Mouse (Mus musculus): ENCODE data around the gene Csf3. TPM values are rescaled to one million over a fixed set of nuclear protein-coding genes. Genes with fewer than 3 reads are reported as not detected.
"Not testable (repeated sequence)": the region's sequence is repeated elsewhere in the genome, so short reads cannot be mapped to it uniquely, and the experiment has no call there.

The Csf3 gene
- polyA plus RNA-seq, 1 experiment: 0.07 TPM

- Histone ChIP-seq H3K27ac (ENCODE audit: insufficient read depth, low read length) (no peak overlapping the region), H3K27me3 (ENCODE audit: control insufficient read depth, insufficient read depth, low read length) (no peaks in the 10 kb centered on the region), H3K4me3 (ENCODE audit: extremely low read depth, insufficient read depth, insufficient read length) (no peak overlapping the region), H3K36me3 (ENCODE audit: control insufficient read depth, insufficient read depth, low read length) (no peaks in the 10 kb centered on the region), H3K4me1 (ENCODE audit: control insufficient read depth, insufficient read depth, insufficient read length) (no peaks in the 10 kb centered on the region)
- 56% methylated on average over 5 of the region's 5 CpGs for WGBS
- TF ChIP-seq CTCF (IDR thresholded peaks at IDR 0.05; ENCODE audit: extremely low read depth, insufficient read depth, insufficient read length, insufficient replicate concordance): no peak
- no peak for TF ChIP-seq POLR2A (IDR thresholded peaks at IDR 0.05; ENCODE audit: low read depth, low read length)
- DNase-seq (ENCODE audit: low read depth in 1 of 2, low spot score in 2 of 2): no peak
Observed at GRCm38 (mm10) chr11:98672482-98672881, 28.6 kb upstream of the Csf3 start.

- H3K27ac ChIP-seq (ENCODE audit: insufficient read depth, low read length); H3K27me3 ChIP-seq (ENCODE audit: control insufficient read depth, insufficient read depth, low read length); H3K4me3 ChIP-seq (ENCODE audit: extremely low read depth, insufficient read depth, insufficient read length); H3K36me3 ChIP-seq (ENCODE audit: control insufficient read depth, insufficient read depth, low read length); H3K4me1 ChIP-seq (ENCODE audit: control insufficient read depth, insufficient read depth, insufficient read length): not testable (repeated sequence)
- DNase-seq (ENCODE audit: low read depth in 1 of 2, low spot score in 2 of 2): peak; percentile 40 to 46
- 3% methylated on average over 7 of the region's 7 CpGs for WGBS
- TF ChIP-seq CTCF (IDR thresholded peaks at IDR 0.05; ENCODE audit: extremely low read depth, insufficient read depth, insufficient read length, insufficient replicate concordance): 0 out of 2 replicates have a peak, but pooled peaks have one; percentile 7
Observed at GRCm38 (mm10) chr11:98673136-98673535, 27.9 kb upstream of the Csf3 start.

GRCm38 (mm10) chr11:98675829-98676363 is 25.2 kb upstream of the Csf3 start:
- Histone ChIP-seq H3K4me1 (ENCODE audit: control insufficient read depth, insufficient read depth, insufficient read length) (no peaks in the 10 kb centered on the region), H3K27ac (ENCODE audit: insufficient read depth, low read length) (no peak overlapping the region), H3K36me3 (ENCODE audit: control insufficient read depth, insufficient read depth, low read length) (no peaks in the 10 kb centered on the region), H3K27me3 (ENCODE audit: control insufficient read depth, insufficient read depth, low read length) (no peaks in the 10 kb centered on the region), H3K4me3 (ENCODE audit: extremely low read depth, insufficient read depth, insufficient read length) (no peak overlapping the region)
- no peak for DNase-seq (ENCODE audit: low read depth in 1 of 2, low spot score in 2 of 2)
- no peak for TF ChIP-seq POLR2A (IDR thresholded peaks at IDR 0.05; ENCODE audit: low read depth, low read length)
- TF ChIP-seq CTCF (IDR thresholded peaks at IDR 0.05; ENCODE audit: extremely low read depth, insufficient read depth, insufficient read length, insufficient replicate concordance): no peak
- WGBS: 65% methylated on average over 7 of the region's 7 CpGs

- no peak overlapping the region for H3K4me3 ChIP-seq (ENCODE audit: extremely low read depth, insufficient read depth, insufficient read length)
- DNase-seq (ENCODE audit: low read depth in 1 of 2, low spot score in 2 of 2): no peak
- peaks cover 2% of the 10 kb centered on the region for H3K4me1 ChIP-seq (ENCODE audit: control insufficient read depth, insufficient read depth, insufficient read length)
- no peaks in the 10 kb centered on the region for H3K27me3 ChIP-seq (ENCODE audit: control insufficient read depth, insufficient read depth, low read length)
- no peak overlapping the region for H3K27ac ChIP-seq (ENCODE audit: insufficient read depth, low read length)
- H3K36me3 ChIP-seq (ENCODE audit: control insufficient read depth, insufficient read depth, low read length): no peaks in the 10 kb centered on the region
- WGBS: 92% methylated on average over 1 of the region's 1 CpGs
- TF ChIP-seq POLR2A (IDR thresholded peaks at IDR 0.05; ENCODE audit: low read depth, low read length): no peak
- no peak for TF ChIP-seq CTCF (IDR thresholded peaks at IDR 0.05; ENCODE audit: extremely low read depth, insufficient read depth, insufficient read length, insufficient replicate concordance)
Observed at GRCm38 (mm10) chr11:98680023-98680422, 21.0 kb upstream of the Csf3 start.

GRCm38 (mm10) chr11:98680595-98680994 is 20.5 kb upstream of the Csf3 start:
- not testable (repeated sequence) for H3K4me1 ChIP-seq (ENCODE audit: control insufficient read depth, insufficient read depth, insufficient read length); H3K27me3 ChIP-seq (ENCODE audit: control insufficient read depth, insufficient read depth, low read length); H3K36me3 ChIP-seq (ENCODE audit: control insufficient read depth, insufficient read depth, low read length); H3K27ac ChIP-seq (ENCODE audit: insufficient read depth, low read length); H3K4me3 ChIP-seq (ENCODE audit: extremely low read depth, insufficient read depth, insufficient read length); DNase-seq (ENCODE audit: low read depth in 1 of 2, low spot score in 2 of 2)
- 81% methylated on average over 4 of the region's 4 CpGs for WGBS

- Histone ChIP-seq H3K4me3 (ENCODE audit: extremely low read depth, insufficient read depth, insufficient read length) (no peak overlapping the region), H3K36me3 (ENCODE audit: control insufficient read depth, insufficient read depth, low read length) (peaks cover 6% of the 10 kb centered on the region), H3K27ac (ENCODE audit: insufficient read depth, low read length) (no peak overlapping the region), H3K4me1 (ENCODE audit: control insufficient read depth, insufficient read depth, insufficient read length) (peaks cover 2% of the 10 kb centered on the region), H3K27me3 (ENCODE audit: control insufficient read depth, insufficient read depth, low read length) (no peaks in the 10 kb centered on the region)
- no peak for TF ChIP-seq CTCF (IDR thresholded peaks at IDR 0.05; ENCODE audit: extremely low read depth, insufficient read depth, insufficient read length, insufficient replicate concordance)
- WGBS: 86% methylated on average over 4 of the region's 4 CpGs
- no peak for DNase-seq (ENCODE audit: low read depth in 1 of 2, low spot score in 2 of 2)
Observed at GRCm38 (mm10) chr11:98681186-98681585, 19.9 kb upstream of the Csf3 start.

GRCm38 (mm10) chr11:98681786-98682745 is 19.0 kb upstream of the Csf3 start, which contains the start of gene Psmd3:
Gene Psmd3, plus strand, starts transcription at chr11:98682554.
- DNase-seq (ENCODE audit: low read depth in 1 of 2, low spot score in 2 of 2): peak; percentile 91 to 97
- Histone ChIP-seq H3K36me3 (ENCODE audit: control insufficient read depth, insufficient read depth, low read length) (peaks cover 10% of the 10 kb centered on the region), H3K27me3 (ENCODE audit: control insufficient read depth, insufficient read depth, low read length) (no peaks in the 10 kb centered on the region), H3K4me1 (ENCODE audit: control insufficient read depth, insufficient read depth, insufficient read length) (peaks cover 2% of the 10 kb centered on the region), H3K27ac (ENCODE audit: insufficient read depth, low read length) (peak within 1 kb of the TSS; percentile 81), H3K4me3 (ENCODE audit: extremely low read depth, insufficient read depth, insufficient read length) (peak within 1 kb of the TSS; percentile 80)
- TF ChIP-seq CTCF (IDR thresholded peaks at IDR 0.05; ENCODE audit: extremely low read depth, insufficient read depth, insufficient read length, insufficient replicate concordance): no peak
- peak; percentile 64; the same call in 1 of the 2 replicates for TF ChIP-seq POLR2A (IDR thresholded peaks at IDR 0.05; ENCODE audit: low read depth, low read length)
- WGBS: 3% methylated on average over 45 of the region's 45 CpGs

Data from spleen, adult 2 months (tissue).